Mouse (Mus musculus): Measurements from ENCODE around the gene Dirc2. TPM values are rescaled to one million over a fixed set of nuclear protein-coding genes. Genes with fewer than 3 reads are reported as not detected.

The Dirc2 gene
- total RNA-seq, 2 experiments from 2014 or later, result 65.7 to 68.0 TPM

DNA sequence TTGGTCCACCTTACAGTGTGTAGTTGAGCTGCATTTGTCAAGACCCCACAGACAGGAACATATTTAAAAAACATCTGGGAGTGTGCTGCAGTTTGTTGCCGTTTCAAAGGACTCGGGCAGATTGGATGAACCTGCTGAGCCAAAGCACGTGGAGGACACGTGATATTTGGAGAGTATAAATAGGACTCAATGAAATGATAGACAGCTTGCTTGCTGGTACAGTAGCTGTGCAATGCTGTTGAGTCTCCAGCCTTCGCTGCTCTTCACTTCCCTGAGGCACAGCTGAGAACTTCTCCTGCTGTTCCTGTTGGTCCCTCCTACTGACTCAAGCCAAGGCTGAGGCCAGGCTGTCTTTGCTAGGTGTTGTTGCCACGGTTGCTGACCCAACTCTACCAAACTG is 28.2 kb downstream of the Dirc2 start:
- DNase-seq (ENCODE audit: low spot score in 2 of 2), result no peak

GRCm38 (mm10) chr16:35740357-35740756 is 28.8 kb downstream of the Dirc2 start:
- DNase-seq (ENCODE audit: low spot score in 2 of 2), result no peak

DNA sequence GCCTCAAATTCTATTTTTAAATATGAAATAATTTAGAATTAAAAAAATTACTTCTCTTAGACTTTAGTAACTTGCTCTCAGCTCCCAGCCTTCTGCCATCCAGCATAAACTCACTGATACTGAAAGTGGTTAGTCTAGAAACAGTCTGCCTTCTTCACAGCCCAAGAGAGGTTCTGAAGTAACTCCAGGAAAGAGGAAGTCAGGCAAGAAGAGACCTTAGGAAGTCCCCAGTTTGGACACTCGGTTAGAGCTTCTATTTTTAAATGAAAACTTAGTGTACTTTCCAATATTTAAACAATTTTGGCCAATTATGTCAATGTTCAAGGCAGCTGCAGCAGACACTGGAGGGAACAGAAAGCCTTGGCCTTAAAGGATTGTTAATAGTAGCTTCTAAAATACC is 29.6 kb downstream of the Dirc2 start:
- DNase-seq (ENCODE audit: low spot score in 2 of 2), result no peak

DNA sequence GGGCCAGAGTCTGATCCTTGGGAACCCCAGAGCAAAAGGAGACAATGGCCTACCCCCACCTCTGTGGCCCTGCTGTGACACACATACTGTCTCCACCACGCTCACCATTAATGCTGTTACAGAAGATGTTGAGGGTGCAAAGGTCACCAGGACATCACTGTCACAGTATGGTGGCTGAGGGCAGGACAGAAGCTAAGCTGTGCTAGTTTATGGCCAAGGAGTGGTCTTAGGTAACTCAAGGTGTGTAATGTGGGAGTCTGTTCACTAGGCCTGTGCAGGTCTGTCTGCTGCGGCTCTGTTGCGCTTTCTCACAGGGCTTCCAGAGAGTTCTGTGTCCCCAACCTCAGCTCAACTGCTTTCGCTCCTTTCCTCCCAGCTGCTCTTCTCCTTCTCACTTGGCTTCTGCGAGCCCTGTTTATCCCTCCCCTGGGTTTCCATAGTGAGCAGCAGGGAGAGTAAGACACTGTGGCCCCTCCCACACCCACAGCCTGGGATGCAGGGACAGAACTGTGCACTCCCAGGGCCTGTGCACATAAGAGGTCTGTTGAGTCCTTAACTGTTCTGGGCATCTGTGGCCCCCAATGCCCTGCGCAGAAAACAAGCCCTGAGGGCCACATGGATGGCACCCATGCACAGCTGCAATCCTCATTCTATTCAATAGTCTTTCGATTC is 30.9 kb downstream of the Dirc2 start:
- DNase-seq (ENCODE audit: low spot score in 2 of 2), result peak; percentile 14 to 18

DNA sequence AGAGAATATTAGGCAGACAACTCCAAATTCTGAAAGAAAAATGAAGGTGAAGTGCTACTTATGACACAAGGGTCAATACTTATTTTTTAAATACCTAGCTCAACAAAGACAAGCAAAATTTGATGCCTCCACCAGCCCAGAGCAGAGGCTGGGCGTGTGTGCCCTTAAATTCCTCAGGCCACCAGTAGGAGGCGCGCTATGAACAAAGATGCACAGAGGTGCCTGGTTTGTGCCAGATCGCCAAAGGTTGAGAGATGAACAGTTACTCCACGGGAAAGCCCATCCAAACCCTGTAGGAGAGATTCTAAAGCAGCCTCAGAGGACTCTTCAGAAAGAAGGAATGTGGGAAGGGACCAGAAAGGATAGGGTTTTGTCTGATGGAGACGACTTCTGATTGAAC is 35.1 kb downstream of the Dirc2 start:
- peak; percentile 42 to 59 for DNase-seq (ENCODE audit: low spot score in 2 of 2)

DNA sequence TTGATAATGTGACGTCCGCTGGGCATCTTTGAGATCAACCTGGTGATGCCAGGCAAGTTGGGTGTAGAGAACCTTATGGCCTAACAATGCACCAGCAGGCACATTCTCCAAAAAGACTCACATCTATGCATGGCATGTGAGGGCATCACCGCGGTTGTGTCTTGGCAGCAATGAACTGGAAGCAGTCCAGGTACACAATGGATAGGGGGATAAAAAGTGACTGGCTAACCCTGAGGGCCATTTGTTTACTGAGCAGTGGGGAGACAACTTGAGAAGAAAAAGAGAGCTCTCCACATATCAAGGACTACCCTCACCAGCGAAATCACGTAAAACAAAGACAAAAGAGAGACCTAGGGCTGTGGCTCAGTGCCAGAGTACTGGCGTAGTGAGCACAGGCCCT is 37.1 kb downstream of the Dirc2 start:
- DNase-seq (ENCODE audit: low spot score in 2 of 2), result no peak

DNA sequence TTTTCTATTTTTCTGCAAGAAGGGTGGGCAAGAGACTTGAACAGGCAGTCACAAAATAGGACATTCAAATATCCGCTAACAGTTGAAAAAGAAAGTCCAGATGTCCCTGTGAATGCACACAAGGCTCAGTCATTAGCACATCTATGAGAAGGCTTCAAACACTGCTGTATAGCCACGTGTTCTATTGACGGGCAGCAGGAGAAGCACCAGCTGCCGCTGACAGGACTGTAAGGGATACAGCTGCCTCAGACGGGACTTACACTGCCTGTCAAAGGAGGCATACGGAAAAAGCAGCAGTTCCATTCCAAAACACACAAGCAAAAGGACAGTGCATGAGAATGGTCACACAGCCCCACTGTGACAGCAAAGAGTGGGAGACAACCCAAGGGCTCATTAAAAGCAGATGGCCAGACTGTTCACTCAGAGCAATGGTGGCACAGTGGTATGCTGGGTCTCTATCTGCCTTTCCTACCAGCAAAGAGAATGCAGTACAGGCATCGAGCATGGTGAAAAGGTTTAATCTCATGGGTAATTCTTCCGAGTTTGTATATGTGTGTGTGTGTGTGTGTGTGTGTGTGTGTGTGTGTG is 39.9 kb downstream of the Dirc2 start:
- DNase-seq (ENCODE audit: low spot score in 2 of 2), result no peak

- no peak for DNase-seq (ENCODE audit: low spot score in 2 of 2)
Observed at GRCm38 (mm10) chr16:35726601-35727000, 42.6 kb downstream of the Dirc2 start.

- DNase-seq (ENCODE audit: low spot score in 2 of 2), result no peak
Observed at GRCm38 (mm10) chr16:35724561-35724960, 44.6 kb downstream of the Dirc2 start.

GRCm38 (mm10) chr16:35717761-35718160 is 51.4 kb downstream of the Dirc2 start:
- no peak for DNase-seq (ENCODE audit: low spot score in 2 of 2)

DNA sequence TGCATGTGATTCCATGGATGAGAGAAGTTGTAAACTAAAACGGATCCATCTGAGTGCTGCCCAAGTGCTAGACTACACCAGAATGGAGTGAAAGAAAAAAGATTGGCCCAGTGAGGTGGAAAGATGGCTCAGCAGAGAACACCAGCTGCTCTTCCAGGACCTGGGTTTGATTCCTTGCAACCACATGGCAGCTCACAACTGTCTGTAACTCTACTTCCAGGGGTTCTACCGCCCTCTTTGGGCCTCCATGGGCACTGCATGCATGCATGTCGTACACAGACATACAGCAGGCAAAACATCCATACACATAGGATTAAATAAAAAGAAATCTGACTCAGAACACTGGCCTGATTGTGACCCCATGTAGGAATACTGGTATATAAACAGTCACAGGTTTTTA is 52.9 kb downstream of the Dirc2 start:
- no peak for DNase-seq (ENCODE audit: low spot score in 2 of 2)

GRCm38 (mm10) chr16:35715771-35716170 is 53.4 kb downstream of the Dirc2 start:
- DNase-seq (ENCODE audit: low spot score in 2 of 2), result no peak

DNA sequence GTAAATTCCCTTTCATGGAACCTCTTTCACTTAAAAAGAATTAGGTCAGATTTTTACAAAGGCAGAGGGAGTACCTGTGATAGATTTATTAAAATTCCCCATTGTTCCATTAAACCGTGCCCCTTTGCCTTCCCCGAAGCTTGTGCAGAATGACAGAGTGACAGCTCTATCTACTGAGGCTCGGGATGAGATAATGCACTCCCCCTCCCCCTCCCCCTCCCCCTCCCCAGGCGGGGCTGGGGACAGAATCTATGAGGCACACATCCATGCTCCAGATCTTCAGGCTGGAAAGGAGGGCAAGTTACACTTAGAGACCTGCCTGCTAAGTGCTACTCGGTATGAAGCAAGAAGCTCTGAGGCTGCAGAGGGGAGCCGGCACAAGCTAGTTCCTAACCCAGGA is 53.8 kb downstream of the Dirc2 start:
- no peak for DNase-seq (ENCODE audit: low spot score in 2 of 2)

GRCm38 (mm10) chr16:35714689-35715088 is 54.5 kb downstream of the Dirc2 start:
- DNase-seq (ENCODE audit: low spot score in 2 of 2), result no peak

GRCm38 (mm10) chr16:35713606-35714005 is 55.5 kb downstream of the Dirc2 start:
- no peak for DNase-seq (ENCODE audit: low spot score in 2 of 2)

DNA sequence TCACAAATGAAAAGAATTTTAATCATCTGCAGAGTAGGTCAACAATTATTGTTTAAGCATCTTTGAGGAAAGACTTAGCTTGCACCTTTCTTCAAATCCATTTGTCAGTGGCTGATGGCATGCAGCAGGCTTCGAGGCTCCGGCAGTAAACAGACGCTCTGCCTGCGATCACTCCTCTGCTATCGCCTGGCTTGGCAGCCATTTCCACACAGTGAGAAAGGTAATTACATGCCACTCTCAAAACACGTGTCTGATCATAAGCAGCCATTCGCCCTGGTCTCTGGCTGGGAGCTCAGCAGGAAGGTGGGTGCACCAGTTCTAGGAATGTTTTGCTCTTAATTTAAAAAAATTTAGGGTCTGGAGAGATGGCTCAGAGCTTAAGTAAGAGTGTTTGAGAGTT is 58.2 kb downstream of the Dirc2 start:
- peak in 1 of 2 experiments; percentile 11 for DNase-seq (ENCODE audit: low spot score in 2 of 2)

DNA sequence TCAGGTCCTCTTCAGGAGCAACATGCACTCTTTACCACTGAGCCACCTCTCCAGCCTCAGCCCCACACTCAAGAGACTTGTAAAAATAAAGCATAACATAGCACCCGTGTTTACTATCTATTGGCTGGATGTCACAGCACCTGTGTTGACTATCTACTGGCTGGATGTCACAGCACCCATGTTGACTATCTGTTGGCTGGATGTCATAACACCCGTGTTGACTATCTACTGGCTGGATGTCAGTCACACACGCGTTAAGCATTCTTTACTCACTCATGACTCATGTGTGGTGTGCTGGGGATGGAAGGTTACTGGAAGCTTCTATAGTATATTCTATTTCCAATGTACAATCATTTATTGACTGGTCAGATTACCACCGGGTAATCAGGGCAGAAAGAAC is 62.2 kb downstream of the Dirc2 start:
- no peak for DNase-seq (ENCODE audit: low spot score in 2 of 2)

DNA sequence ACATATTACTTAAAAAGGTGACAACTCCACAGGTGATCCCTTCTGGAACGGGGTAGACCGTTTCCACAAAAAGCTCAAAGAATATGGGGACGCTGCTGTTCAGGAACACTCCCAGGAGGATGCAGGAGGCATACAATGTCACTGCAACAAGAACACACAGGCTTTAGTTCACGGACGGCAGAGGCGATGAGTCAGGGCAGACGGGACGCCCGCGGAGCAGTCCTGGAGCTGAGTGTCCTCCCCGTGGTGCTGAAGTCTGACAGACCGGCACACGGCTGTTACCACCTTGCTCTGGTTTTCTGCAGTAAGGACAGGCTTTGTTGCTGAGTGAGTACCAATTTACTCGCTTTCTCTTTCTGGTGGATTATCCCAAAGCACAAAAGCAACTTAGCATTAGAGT is 64.4 kb downstream of the Dirc2 start:
- DNase-seq (ENCODE audit: low spot score in 2 of 2), result no peak

GRCm38 (mm10) chr16:35703763-35704679 is 65.1 kb downstream of the Dirc2 start:
- no peak for DNase-seq (ENCODE audit: low spot score in 2 of 2)

DNA sequence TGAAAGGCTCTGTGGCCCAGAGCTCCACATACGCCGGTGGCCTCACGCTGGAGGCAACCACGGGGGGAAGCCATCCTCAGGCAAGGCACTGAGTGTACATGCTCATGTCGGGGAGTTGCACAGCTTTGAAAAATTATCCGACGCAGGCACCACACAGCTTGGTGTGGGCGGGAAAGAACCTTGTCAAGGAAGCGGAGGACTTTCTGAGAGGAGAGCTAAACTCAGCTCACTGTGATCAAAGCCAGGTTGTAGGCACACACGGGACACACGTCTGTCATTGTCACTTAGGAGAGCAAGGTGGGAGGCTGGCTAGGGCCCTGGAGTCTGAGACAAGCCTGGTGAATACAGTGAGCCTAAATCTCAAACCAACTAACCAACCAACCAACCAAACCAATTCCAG is 67.3 kb downstream of the Dirc2 start:
- peak; percentile 48 to 68 for DNase-seq (ENCODE audit: low spot score in 2 of 2)

- DNase-seq (ENCODE audit: low spot score in 2 of 2), result no peak
Observed at GRCm38 (mm10) chr16:35696103-35696502, 73.1 kb downstream of the Dirc2 start.

DNA sequence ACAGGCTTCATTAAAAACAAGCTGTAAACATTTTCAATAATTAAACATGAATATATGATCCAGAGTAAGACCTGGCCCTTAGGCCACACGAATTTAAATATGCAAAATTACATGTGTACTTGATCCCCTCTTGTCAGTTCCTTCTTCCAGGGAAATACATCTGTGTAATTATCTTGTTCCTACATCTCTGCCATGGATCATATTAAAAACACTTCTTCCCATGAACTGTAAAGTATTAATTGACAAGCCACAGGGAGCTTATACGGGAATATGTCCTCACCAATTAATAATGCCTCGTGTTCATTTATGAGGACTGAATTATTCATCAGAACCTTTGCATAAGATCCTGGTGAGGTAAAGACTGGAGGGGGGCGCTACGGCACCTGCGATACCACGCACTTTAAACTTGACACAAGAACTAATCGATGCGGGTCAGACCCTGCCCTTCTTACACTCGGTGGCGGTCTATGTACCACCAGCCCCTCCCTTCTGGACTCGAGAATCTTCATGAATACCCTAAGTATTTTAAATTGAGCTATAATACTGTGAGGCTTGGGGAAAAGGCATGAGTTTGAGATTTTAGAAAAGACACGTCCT is 74.8 kb downstream of the Dirc2 start:
- DNase-seq (ENCODE audit: low spot score in 2 of 2), result no peak
